Mouse (Mus musculus): ENCODE measurements around the gene Myo15b.

- TF ChIP-seq TAL1 (IDR thresholded peaks at IDR 0.05; ENCODE audit: low read length) (no peak; the same call in 2 of the 3 replicates), GATA1 (IDR thresholded peaks at IDR 0.05; ENCODE audit: low read length) (no peak)
Observed at GRCm38 (mm10) chr11:115813507-115814296, 44.5 kb upstream of the Myo15b start, which contains the start of gene Caskin2.

Data from erythroblast, embryonic 14.5 days (primary cell).